Mouse (Mus musculus) T-helper 1 cell (primary cell): ENCODE data around the gene Rsph4a.
"Not testable (repeated sequence)": the region's sequence is repeated elsewhere in the genome, so short reads cannot be mapped to it uniquely, and the experiment has no call there.

Experiments used
- in situ Hi-C: fragments of 300-600 bp; cut with MboI, MseI; formaldehyde crosslinking; loops from one replicate; pipeline ENCODE4 v1.15.1; 2025; ENCODE audit warnings: high pct_unique_total_duplicates

Rsph4a gene

GRCm38 (mm10) chr10:33904530-33905481, at the start of gene Rsph4a:
Rsph4a (plus strand) TSS chr10:33905111.
- in situ Hi-C loops = no loop called here

- in situ Hi-C loops = no loop called here
Observed at GRCm38 (mm10) chr10:33857421-33857820, 47.5 kb upstream of the Rsph4a start, which contains the start of gene Sult3a1. Sult3a1 (plus strand) TSS chr10:33857721.

- in situ Hi-C loops = no loop called here
Observed at GRCm38 (mm10) chr10:33865994-33866393, 38.9 kb upstream of the Rsph4a start.

GRCm38 (mm10) chr10:33870441-33870840, 34.5 kb upstream of the Rsph4a start:
- in situ Hi-C loops = no loop called here

GRCm38 (mm10) chr10:33872672-33873398, 32.1 kb upstream of the Rsph4a start:
- in situ Hi-C loops = no loop called here

- in situ Hi-C loops = not testable (repeated sequence)
Observed at GRCm38 (mm10) chr10:33882411-33882810, 22.5 kb upstream of the Rsph4a start.

- in situ Hi-C loops = not testable (repeated sequence)
Observed at GRCm38 (mm10) chr10:33901520-33901919, 3.4 kb upstream of the Rsph4a start.

- in situ Hi-C loops = no loop called here
Observed at GRCm38 (mm10) chr10:33905489-33905888, 578 bp downstream of the Rsph4a start.

GRCm38 (mm10) chr10:33940702-33941101, 35.8 kb downstream of the Rsph4a start:
- in situ Hi-C loops = no loop called here

- in situ Hi-C loops = no loop called here
Observed at GRCm38 (mm10) chr10:33945390-33945789, 40.5 kb downstream of the Rsph4a start.

- in situ Hi-C loops = no loop called here
Observed at GRCm38 (mm10) chr10:33946336-33946735, 41.4 kb downstream of the Rsph4a start.

GRCm38 (mm10) chr10:33950803-33951583, 46.1 kb downstream of the Rsph4a start, which contains the start of gene Zup1:
Zup1 (minus strand) TSS chr10:33951269.
- in situ Hi-C loops = no loop called here

- in situ Hi-C loops = no loop called here
Observed at GRCm38 (mm10) chr10:33952509-33952908, 47.6 kb downstream of the Rsph4a start.
